ENCODE assay signal across 9 mouse cellular contexts in the genomic region with DNA sequence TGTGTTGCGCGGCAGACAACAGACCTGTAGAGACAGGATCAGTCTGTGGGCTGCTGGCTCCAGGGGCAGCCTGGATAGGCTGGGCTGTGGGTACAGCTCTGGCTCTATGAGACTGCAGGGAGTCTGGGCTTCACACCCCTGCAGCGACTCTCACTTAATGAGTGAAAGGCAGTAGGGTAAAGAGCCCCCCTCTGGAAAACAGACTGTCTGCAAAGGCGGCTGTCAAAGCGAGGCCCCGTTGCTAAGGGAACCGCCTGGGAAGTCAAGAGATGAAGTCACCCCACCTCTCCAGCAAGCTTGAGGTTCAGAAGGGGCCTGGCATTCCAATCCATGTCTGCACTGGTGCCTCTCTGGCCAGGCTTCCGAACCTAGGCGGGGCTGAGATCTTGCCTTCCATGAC.
DNase-seq lines count a peak whose midpoint lies in the region; ATAC-seq and TF ChIP-seq lines count a peak whose summit lies in the region.
"Had no signal": no experiment of that assay in that cellular context is flagged by ENCODE, and none has a peak within 500 bp of the region (broad histone marks: within the 10 kb centered on the region; RNA-seq: fewer than 3 reads in every experiment).

No protein-coding gene starts in this region.

- 0 out of 2 replicates have a peak, but pooled peaks have one; percentile 44 for ATAC-seq in limb, embryonic 11.5 days (ENCODE audit: insufficient number of reproducible peaks, low FRiP score, low TSS enrichment, low read depth)
- no peak for ATAC-seq in erythroid progenitor cell, adult 5-6 weeks (replicated peaks; ENCODE audit: low FRiP score, poor library complexity, severe bottlenecking)

- peak; percentile 25 for DNase-seq in left cerebral cortex, postnatal 4 days
- DNase-seq in left cerebral cortex, adult 8-10 months (ENCODE audit: low spot score in 2 of 2): no peak
- no peak for DNase-seq in forebrain, embryonic 10.5 days (ENCODE audit: extremely low spot score, low spot score)
- peak; percentile 46 for DNase-seq in limb, embryonic 11.5 days (ENCODE audit: low spot score)
- DNase-seq in retina, postnatal 1 day: peak; percentile 34
- DNase-seq in gastrocnemius, adult 2 months: no peak
- DNase-seq in gastrocnemius, postnatal 10 days: no peak

- H3K4me1 ChIP-seq in forebrain, embryonic 10.5 days: peaks cover 36% of the 10 kb centered on the region
- H3K4me1 ChIP-seq in limb, embryonic 11.5 days (ENCODE audit: control insufficient read depth, insufficient read depth, low read length): peaks cover 24% of the 10 kb centered on the region

- no peak for TF ChIP-seq CTCF in gastrocnemius, adult 2 months (IDR thresholded peaks at IDR 0.05)

- intact Hi-C loops in left cerebral cortex, postnatal 4 days (cut with DNase I): no loop called here
- intact Hi-C loops in gastrocnemius, adult 2 months (cut with DNase I): no loop called here

- no peaks in the 10 kb centered on the region for H3K9me3 ChIP-seq in forebrain, embryonic 10.5 days
- H3K9me3 ChIP-seq in limb, embryonic 11.5 days (ENCODE audit: control insufficient read depth, low read length): no peaks in the 10 kb centered on the region

- WGBS in forebrain, embryonic 10.5 days: 47% methylated on average over 9 of the region's 9 CpGs
- 22% methylated on average over 9 of the region's 9 CpGs for WGBS in limb, embryonic 11.5 days

- H3K27me3 ChIP-seq in forebrain, embryonic 10.5 days (ENCODE audit: poor library complexity, severe bottlenecking): peaks cover 46% of the 10 kb centered on the region
- H3K27me3 ChIP-seq in limb, embryonic 11.5 days (ENCODE audit: control insufficient read depth, insufficient read depth, low read length): no peaks in the 10 kb centered on the region

- no peak overlapping the region for H3K4me2 ChIP-seq in limb, embryonic 11.5 days (ENCODE audit: low read depth, severe bottlenecking)

- no peaks in the 10 kb centered on the region for H3K36me3 ChIP-seq in forebrain, embryonic 10.5 days (replicated peaks)
- no peaks in the 10 kb centered on the region for H3K36me3 ChIP-seq in limb, embryonic 11.5 days (ENCODE audit: control insufficient read depth, insufficient read depth, low read length)

- no peak overlapping the region for H3K9ac ChIP-seq in limb, embryonic 11.5 days (ENCODE audit: low read length)

- H3K27ac ChIP-seq in forebrain, embryonic 10.5 days: peak overlapping the region; percentile 42
- H3K27ac ChIP-seq in limb, embryonic 11.5 days (replicated peaks; ENCODE audit: low read depth, low read length): no peak overlapping the region
- H3K27ac ChIP-seq in gastrocnemius, adult 2 months: no peak overlapping the region
- H3K27ac ChIP-seq: left cerebral cortex, adult 2 months had no signal

- H3K4me3 ChIP-seq in forebrain, embryonic 10.5 days: no peak overlapping the region
- no peak overlapping the region for H3K4me3 ChIP-seq in limb, embryonic 11.5 days (ENCODE audit: low read depth, low read length)
- no peak overlapping the region for H3K4me3 ChIP-seq in gastrocnemius, adult 2 months
- H3K4me3 ChIP-seq: left cerebral cortex, adult 2 months had no signal

Comparison
In these comparisons a context has a peak if more than half of its experiments do, and no peak if none do; other contexts are left out.
1. DNase-seq: peak in left cerebral cortex, postnatal 4 days (single experiment), limb, embryonic 11.5 days (single experiment) and retina, postnatal 1 day (single experiment); none in left cerebral cortex, adult 8-10 months (0 of 2), forebrain, embryonic 10.5 days (single experiment), gastrocnemius, adult 2 months (single experiment) and gastrocnemius, postnatal 10 days (single experiment).